Mouse (Mus musculus): ENCODE results near the gene Plppr1.

Gene Plppr1

GRCm38 (mm10) chr4:49059021-49059401 lies at the start of gene Plppr1:
Gene Plppr1, plus strand, starts transcription at chr4:49059273.
- in situ Hi-C loops (cut with MboI; ENCODE audit: low pct_unique_long_range_greater_than_20kb in 1 of 2, low sequenced_read_pairs in 2 of 2, unreplicated experiment in 1 of 2): no loop called here

- in situ Hi-C loops (cut with MboI; ENCODE audit: low pct_unique_long_range_greater_than_20kb in 1 of 2, low sequenced_read_pairs in 2 of 2, unreplicated experiment in 1 of 2): no loop called here
Measured at GRCm38 (mm10) chr4:49016701-49017100, 42.4 kb upstream of the Plppr1 start.

GRCm38 (mm10) chr4:49023221-49023620 lies 35.9 kb upstream of the Plppr1 start:
- in situ Hi-C loops (cut with MboI; ENCODE audit: low pct_unique_long_range_greater_than_20kb in 1 of 2, low sequenced_read_pairs in 2 of 2, unreplicated experiment in 1 of 2): no loop called here

GRCm38 (mm10) chr4:49038311-49038710 lies 20.8 kb upstream of the Plppr1 start:
- in situ Hi-C loops (cut with MboI; ENCODE audit: low pct_unique_long_range_greater_than_20kb in 1 of 2, low sequenced_read_pairs in 2 of 2, unreplicated experiment in 1 of 2): no loop called here

- in situ Hi-C loops (cut with MboI; ENCODE audit: low pct_unique_long_range_greater_than_20kb in 1 of 2, low sequenced_read_pairs in 2 of 2, unreplicated experiment in 1 of 2): no loop called here
Measured at GRCm38 (mm10) chr4:49039854-49040253, 19.2 kb upstream of the Plppr1 start.

GRCm38 (mm10) chr4:49041655-49042054 lies 17.4 kb upstream of the Plppr1 start:
- in situ Hi-C loops (cut with MboI; ENCODE audit: low pct_unique_long_range_greater_than_20kb in 1 of 2, low sequenced_read_pairs in 2 of 2, unreplicated experiment in 1 of 2): no loop called here

DNA sequence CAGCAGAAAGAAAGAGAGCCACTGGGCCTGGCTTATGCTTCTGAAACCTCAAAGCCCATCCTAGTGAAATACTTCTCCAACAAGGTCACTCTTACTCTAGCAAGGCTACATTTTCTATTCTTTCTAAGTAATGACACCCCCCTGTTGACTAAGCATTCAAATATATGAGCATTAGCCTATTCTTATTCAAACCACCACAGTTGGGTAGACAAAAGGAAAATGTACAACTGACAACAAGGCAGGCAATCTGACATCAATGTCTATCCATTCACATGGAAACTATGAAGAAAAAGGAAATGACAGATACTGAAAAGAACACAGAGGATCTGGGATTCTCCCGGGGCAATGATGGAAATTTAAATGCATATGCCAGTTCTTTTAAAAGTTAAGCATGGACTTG lies 8.4 kb upstream of the Plppr1 start:
- in situ Hi-C loops (cut with MboI; ENCODE audit: low pct_unique_long_range_greater_than_20kb in 1 of 2, low sequenced_read_pairs in 2 of 2, unreplicated experiment in 1 of 2): no loop called here

DNA sequence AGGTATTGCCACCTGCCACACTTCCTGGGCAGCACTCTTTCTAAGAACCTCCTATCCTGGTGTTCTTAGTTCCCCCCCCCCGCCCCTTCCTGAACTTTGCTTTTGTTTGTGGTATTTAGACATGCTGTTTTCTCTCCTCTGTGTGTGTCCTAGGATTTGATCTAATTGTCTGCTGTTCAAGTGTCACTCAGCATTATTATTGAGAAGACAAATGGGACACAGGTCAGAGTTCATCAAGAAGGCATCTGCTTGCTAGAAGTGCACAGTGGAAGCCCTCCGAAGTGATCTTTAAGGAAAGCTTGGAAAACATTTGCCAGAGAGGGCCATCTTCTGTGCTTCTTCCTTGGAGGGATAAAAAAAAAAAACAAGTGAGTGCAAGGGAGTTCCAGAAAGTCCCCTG lies 1.2 kb upstream of the Plppr1 start:
- in situ Hi-C loops (cut with MboI; ENCODE audit: low pct_unique_long_range_greater_than_20kb in 1 of 2, low sequenced_read_pairs in 2 of 2, unreplicated experiment in 1 of 2): no loop called here

- in situ Hi-C loops (cut with MboI; ENCODE audit: low pct_unique_long_range_greater_than_20kb in 1 of 2, low sequenced_read_pairs in 2 of 2, unreplicated experiment in 1 of 2): no loop called here
Measured at GRCm38 (mm10) chr4:49058557-49058956, 516 bp upstream of the Plppr1 start.

- in situ Hi-C loops (cut with MboI; ENCODE audit: low pct_unique_long_range_greater_than_20kb in 1 of 2, low sequenced_read_pairs in 2 of 2, unreplicated experiment in 1 of 2): no loop called here
Measured at GRCm38 (mm10) chr4:49059402-49060381, 619 bp downstream of the Plppr1 start.

GRCm38 (mm10) chr4:49069471-49069870 lies 10.4 kb downstream of the Plppr1 start:
- in situ Hi-C loops (cut with MboI; ENCODE audit: low pct_unique_long_range_greater_than_20kb in 1 of 2, low sequenced_read_pairs in 2 of 2, unreplicated experiment in 1 of 2): no loop called here

DNA sequence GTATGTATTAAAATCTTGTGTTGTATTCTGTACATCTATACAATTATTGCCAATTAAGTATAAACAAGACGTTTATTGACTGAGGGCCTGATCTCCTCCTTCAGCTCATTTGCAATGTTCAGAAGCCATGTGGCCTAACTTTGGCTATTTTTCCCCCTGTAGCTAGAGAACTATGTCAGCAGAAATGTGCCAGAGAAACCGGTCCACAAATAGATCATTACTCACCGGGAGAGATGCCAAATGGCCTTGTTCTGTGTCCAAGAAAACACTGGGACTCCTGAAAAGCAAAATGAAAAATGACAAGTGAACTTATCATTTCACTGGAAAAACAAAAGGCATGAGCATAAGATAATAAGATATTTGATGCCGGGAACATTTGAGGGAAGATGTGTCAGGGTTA lies 13.8 kb downstream of the Plppr1 start:
- in situ Hi-C loops (cut with MboI; ENCODE audit: low pct_unique_long_range_greater_than_20kb in 1 of 2, low sequenced_read_pairs in 2 of 2, unreplicated experiment in 1 of 2): no loop called here

DNA sequence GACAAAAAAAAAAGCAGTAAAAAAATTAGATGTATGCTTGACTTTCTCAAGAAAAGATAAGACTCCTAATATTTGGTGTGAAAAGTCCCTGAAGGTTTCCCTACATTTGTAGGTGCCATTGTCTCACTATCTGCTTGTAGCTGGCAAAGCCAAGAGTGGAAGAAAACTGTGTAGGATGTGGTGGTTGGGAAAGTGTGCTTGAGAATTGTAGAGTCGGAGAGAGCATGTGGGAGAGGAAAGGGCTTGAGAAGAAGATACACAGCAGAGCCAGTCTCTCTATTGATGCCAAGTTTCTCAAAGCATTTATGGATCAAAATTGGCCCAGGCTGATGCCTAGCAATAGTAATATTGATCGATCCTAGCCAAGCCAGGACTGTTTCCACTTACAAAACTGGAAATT lies 16.8 kb downstream of the Plppr1 start:
- in situ Hi-C loops (cut with MboI; ENCODE audit: low pct_unique_long_range_greater_than_20kb in 1 of 2, low sequenced_read_pairs in 2 of 2, unreplicated experiment in 1 of 2): no loop called here

- in situ Hi-C loops (cut with MboI; ENCODE audit: low pct_unique_long_range_greater_than_20kb in 1 of 2, low sequenced_read_pairs in 2 of 2, unreplicated experiment in 1 of 2): no loop called here
Measured at GRCm38 (mm10) chr4:49079399-49079798, 20.3 kb downstream of the Plppr1 start.

GRCm38 (mm10) chr4:49088205-49088604 lies 29.1 kb downstream of the Plppr1 start:
- in situ Hi-C loops (cut with MboI; ENCODE audit: low pct_unique_long_range_greater_than_20kb in 1 of 2, low sequenced_read_pairs in 2 of 2, unreplicated experiment in 1 of 2): no loop called here

- in situ Hi-C loops (cut with MboI; ENCODE audit: low pct_unique_long_range_greater_than_20kb in 1 of 2, low sequenced_read_pairs in 2 of 2, unreplicated experiment in 1 of 2): no loop called here
Measured at GRCm38 (mm10) chr4:49090461-49090860, 31.4 kb downstream of the Plppr1 start.

DNA sequence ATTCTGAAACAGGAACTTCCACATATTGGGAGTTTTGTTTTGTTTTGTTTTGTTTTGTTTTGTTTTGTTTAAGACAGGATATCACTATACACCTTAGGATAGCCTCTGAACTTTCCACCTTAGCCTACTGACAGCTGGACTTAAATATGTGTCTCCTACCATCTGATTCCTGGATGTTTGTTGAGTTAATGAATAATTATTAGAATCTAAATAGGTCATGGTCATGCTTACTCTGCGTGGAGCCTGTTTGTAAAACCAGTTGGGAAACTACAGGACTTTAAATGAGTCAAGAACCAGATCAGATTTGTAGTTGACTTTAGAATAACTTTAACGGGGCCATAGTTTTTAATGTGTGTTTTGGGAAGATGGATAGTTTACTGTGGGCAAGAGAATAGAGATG lies 40.4 kb downstream of the Plppr1 start:
- in situ Hi-C loops (cut with MboI; ENCODE audit: low pct_unique_long_range_greater_than_20kb in 1 of 2, low sequenced_read_pairs in 2 of 2, unreplicated experiment in 1 of 2): no loop called here

DNA sequence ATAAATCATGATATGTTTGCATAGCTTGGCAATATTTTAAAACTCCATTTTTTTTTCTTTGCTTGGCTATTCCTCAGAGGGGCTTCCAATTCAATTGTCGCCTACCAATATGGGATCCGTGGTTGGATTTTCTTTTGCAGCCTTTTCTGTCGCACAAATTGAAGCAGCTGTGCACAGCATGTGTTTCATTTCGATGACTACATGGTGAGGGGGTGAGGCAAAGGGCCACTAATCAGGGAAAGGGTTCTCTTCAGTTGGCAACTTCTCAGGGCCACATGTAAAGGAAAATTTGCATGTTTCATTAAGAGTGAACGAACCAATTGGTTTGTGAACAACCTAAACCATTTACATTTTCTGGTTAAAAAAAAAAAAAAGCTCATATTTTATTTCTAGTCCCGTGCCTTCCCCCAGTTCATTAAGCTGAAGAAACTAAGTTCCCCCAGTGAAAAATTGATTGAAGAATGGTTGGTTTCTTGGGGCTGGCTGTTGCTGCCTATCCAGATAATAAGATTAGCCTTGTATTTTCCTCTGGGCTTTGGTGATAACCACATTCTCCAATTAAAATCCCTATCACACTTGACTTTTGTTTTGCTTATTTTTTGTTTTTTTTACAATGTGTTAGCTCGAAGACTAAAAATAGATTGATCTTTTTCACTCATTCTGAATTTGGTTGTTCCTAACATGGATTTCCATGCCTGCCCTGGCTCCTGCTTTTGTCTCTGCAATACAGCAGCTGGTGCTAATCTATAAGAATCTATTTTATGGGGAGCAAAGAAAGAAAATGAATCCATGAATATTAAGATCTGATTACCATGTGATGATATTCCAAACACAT lies 43.1 kb downstream of the Plppr1 start:
- in situ Hi-C loops (cut with MboI; ENCODE audit: low pct_unique_long_range_greater_than_20kb in 1 of 2, low sequenced_read_pairs in 2 of 2, unreplicated experiment in 1 of 2): no loop called here

- in situ Hi-C loops (cut with MboI; ENCODE audit: low pct_unique_long_range_greater_than_20kb in 1 of 2, low sequenced_read_pairs in 2 of 2, unreplicated experiment in 1 of 2): no loop called here
Measured at GRCm38 (mm10) chr4:49102769-49103193, 43.7 kb downstream of the Plppr1 start.

All from mouse embryonic stem cell (cell line).